Mouse (Mus musculus) MEL (cell line): Measurements from ENCODE around the gene Pgap3.

ENCODE experiments used
- BHLHE40 ChIP-seq: IDR thresholded peaks from 2 replicates; pipeline ENCODE4 v1.6.1; 2012; ENCODE audit warnings: low read depth, mild to moderate bottlenecking, inconsistent platforms, low read length, improper control_type of control experiment, borderline replicate concordance
- CHD2 ChIP-seq: IDR thresholded peaks from 2 replicates; pipeline ENCODE4 v1.6.1; 2011; ENCODE audit warnings: low read length, improper control_type of control experiment
- ELF1 ChIP-seq: IDR thresholded peaks from 2 replicates; pipeline ENCODE4 v1.6.1; 2014; ENCODE audit warnings: low read depth, mild to moderate bottlenecking, inconsistent platforms, low read length, improper control_type of control experiment, moderate library complexity
- EP300 ChIP-seq, 2 experiments: IDR thresholded peaks; 2 replicates each; pipeline ENCODE4 v1.6.1; 2011; ENCODE audit warnings: improper control_type of control experiment in 2 of 2, low read length in 2 of 2, low read depth in 1 of 2, mild to moderate bottlenecking in 1 of 2
- GABPA ChIP-seq: IDR thresholded peaks from 2 replicates; pipeline ENCODE4 v1.6.1; 2012; ENCODE audit warnings: low read depth, mild to moderate bottlenecking, inconsistent platforms, low read length, improper control_type of control experiment, moderate library complexity
- GATA1 ChIP-seq: IDR thresholded peaks from 2 replicates; pipeline ENCODE4 v1.6.1; 2011; ENCODE audit warnings: low read depth, low read length, improper control_type of control experiment
- JUND ChIP-seq: IDR thresholded peaks from 2 replicates; pipeline ENCODE4 v1.6.1; 2011; ENCODE audit warnings: low read depth, mild to moderate bottlenecking, improper control_type of control experiment, low read length
- MAFK ChIP-seq: IDR thresholded peaks from 2 replicates; pipeline ENCODE4 v1.6.1; 2011; ENCODE audit warnings: low read depth, mild to moderate bottlenecking, low read length, improper control_type of control experiment, borderline replicate concordance
- MAX ChIP-seq: IDR thresholded peaks from 2 replicates; pipeline ENCODE4 v1.6.1; 2011; ENCODE audit warnings: low read length, improper control_type of control experiment
- MXI1 ChIP-seq: IDR thresholded peaks from 2 replicates; pipeline ENCODE4 v1.6.1; 2011; ENCODE audit warnings: mild to moderate bottlenecking, low read depth, low read length, improper control_type of control experiment
- POLR2A ChIP-seq, 2 experiments: IDR thresholded peaks; 2 replicates each; pipeline ENCODE4 v1.6.1; 2011 to 2012; ENCODE audit warnings: low read length in 2 of 2, mild to moderate bottlenecking in 2 of 2, control low read depth in 1 of 2, improper control_type of control experiment in 1 of 2, low read depth in 1 of 2, moderate library complexity in 1 of 2; ENCODE audit not compliant: control insufficient read depth in 1 of 2, insufficient read depth in 1 of 2, poor library complexity in 1 of 2
- RAD21 ChIP-seq: IDR thresholded peaks from 2 replicates; pipeline ENCODE4 v1.6.1; 2011; ENCODE audit warnings: mild to moderate bottlenecking, low read depth, low read length, improper control_type of control experiment
- USF2 ChIP-seq, 2 experiments: IDR thresholded peaks; 2 replicates each; pipeline ENCODE4 v1.6.1; 2011 to 2012; ENCODE audit warnings: improper control_type of control experiment in 2 of 2, low read length in 2 of 2, borderline replicate concordance in 1 of 2, inconsistent platforms in 1 of 2, low read depth in 1 of 2, mild to moderate bottlenecking in 1 of 2; ENCODE audit not compliant: insufficient read depth in 1 of 2
- ZC3H11A ChIP-seq: IDR thresholded peaks from 2 replicates; pipeline ENCODE4 v1.6.1; 2012; ENCODE audit warnings: low read depth, mild to moderate bottlenecking, inconsistent platforms, low read length, improper control_type of control experiment

DNA sequence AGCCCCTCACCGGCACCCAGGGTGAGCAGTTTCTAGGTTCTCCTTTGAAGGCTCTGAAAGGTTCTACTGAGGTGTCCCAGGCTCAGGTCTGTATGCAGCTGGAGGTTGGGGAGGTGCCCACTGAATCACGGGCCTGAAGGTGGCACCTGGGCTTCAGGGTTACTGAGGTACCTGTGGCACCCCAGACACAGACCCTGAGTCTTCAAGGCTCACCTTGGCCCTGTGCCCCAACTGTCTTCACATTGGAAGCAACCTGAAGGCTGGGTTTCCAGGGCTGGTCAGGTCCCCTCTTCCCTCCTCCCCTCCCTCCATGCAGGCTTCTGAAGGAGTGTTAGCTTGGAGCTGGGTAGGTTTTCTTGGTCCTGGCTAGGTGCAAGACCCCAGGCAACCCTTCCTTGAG, 18.6 kb downstream of the Pgap3 start:
- no peak for TF ChIP-seq RAD21
- TF ChIP-seq ZC3H11A = no peak
- no peak for TF ChIP-seq MXI1
- TF ChIP-seq POLR2A (IDR thresholded peaks at IDR 0.05; ENCODE audit: control insufficient read depth in 1 of 2, insufficient read depth in 1 of 2, low read depth in 1 of 2, low read length in 2 of 2, poor library complexity in 1 of 2) = no peak
- TF ChIP-seq GATA1 = no peak
- no peak for TF ChIP-seq MAX
- TF ChIP-seq BHLHE40 = no peak
- no peak for TF ChIP-seq EP300 (IDR thresholded peaks at IDR 0.05; ENCODE audit: low read depth in 1 of 2, low read length in 2 of 2)
- TF ChIP-seq GABPA = no peak
- TF ChIP-seq USF2 (IDR thresholded peaks at IDR 0.05; ENCODE audit: borderline replicate concordance in 1 of 2, insufficient read depth in 1 of 2, low read depth in 1 of 2, low read length in 2 of 2) = no peak
- TF ChIP-seq ELF1 = no peak
- no peak for TF ChIP-seq MAFK
- TF ChIP-seq JUND = no peak
- no peak for TF ChIP-seq CHD2
